Mouse (Mus musculus) liver, embryonic 15.5 days (tissue): Measurements from ENCODE around the gene Tmem106c. TPM values are rescaled to one million over a fixed set of nuclear protein-coding genes. Genes with fewer than 3 reads are reported as not detected.

Experiments
- polyA plus RNA-seq: library from polyadenylated mRNA; unstranded; fragments of >200 nt; fragmentation: Nextera tagmentation; extraction: Ambion mirVana; gene quantifications from 2 replicates; pipeline ENCODE4 v1.2.1, GENCODE M21; 2015

Tmem106c gene
- polyA plus RNA-seq, 1 experiment from 2014 or later, result 14.2 TPM

Other genes starting within 250 kb of the Tmem106c start
- 0.10 and 0.18 TPM in 2 replicates for gene Endou, start 232.9 kb upstream of the Tmem106c start, polyA plus RNA-seq
- gene Rapgef3, start 196.2 kb upstream of the Tmem106c start, polyA plus RNA-seq, result 1.7 and 2.1 TPM in 2 replicates
- gene Slc48a1, start 185.7 kb upstream of the Tmem106c start, polyA plus RNA-seq, result 101 and 106 TPM in 2 replicates
- gene Hdac7, start 119.7 kb upstream of the Tmem106c start, polyA plus RNA-seq, result 5.7 and 6.5 TPM in 2 replicates
- 0.14 and 0.15 TPM in 2 replicates for gene Vdr, start 53.6 kb upstream of the Tmem106c start, polyA plus RNA-seq
- gene Col2a1, start 40.5 kb downstream of the Tmem106c start, polyA plus RNA-seq, result 0.48 and 5.3 TPM in 2 replicates
- 22.2 and 24.3 TPM in 2 replicates for gene Pfkm, start 128.4 kb downstream of the Tmem106c start, polyA plus RNA-seq
- gene Senp1, start 129.5 kb downstream of the Tmem106c start, polyA plus RNA-seq, result 13.7 and 14.8 TPM in 2 replicates
- 20.4 and 23.8 TPM in 2 replicates for gene Asb8, start 201.4 kb downstream of the Tmem106c start, polyA plus RNA-seq
- gene Ccdc184, start 203.0 kb downstream of the Tmem106c start, polyA plus RNA-seq, result 0.06 TPM in 1 of 2 replicates, not detected in the other
- gene Olfr288, start 231.3 kb downstream of the Tmem106c start, polyA plus RNA-seq, result not detected in 2 replicates